Mouse (Mus musculus): ENCODE measurements around the gene Tfcp2.
"Not testable (repeated sequence)": the region's sequence is repeated elsewhere in the genome, so short reads cannot be mapped to it uniquely, and the experiment has no call there.

Tfcp2 gene

DNA sequence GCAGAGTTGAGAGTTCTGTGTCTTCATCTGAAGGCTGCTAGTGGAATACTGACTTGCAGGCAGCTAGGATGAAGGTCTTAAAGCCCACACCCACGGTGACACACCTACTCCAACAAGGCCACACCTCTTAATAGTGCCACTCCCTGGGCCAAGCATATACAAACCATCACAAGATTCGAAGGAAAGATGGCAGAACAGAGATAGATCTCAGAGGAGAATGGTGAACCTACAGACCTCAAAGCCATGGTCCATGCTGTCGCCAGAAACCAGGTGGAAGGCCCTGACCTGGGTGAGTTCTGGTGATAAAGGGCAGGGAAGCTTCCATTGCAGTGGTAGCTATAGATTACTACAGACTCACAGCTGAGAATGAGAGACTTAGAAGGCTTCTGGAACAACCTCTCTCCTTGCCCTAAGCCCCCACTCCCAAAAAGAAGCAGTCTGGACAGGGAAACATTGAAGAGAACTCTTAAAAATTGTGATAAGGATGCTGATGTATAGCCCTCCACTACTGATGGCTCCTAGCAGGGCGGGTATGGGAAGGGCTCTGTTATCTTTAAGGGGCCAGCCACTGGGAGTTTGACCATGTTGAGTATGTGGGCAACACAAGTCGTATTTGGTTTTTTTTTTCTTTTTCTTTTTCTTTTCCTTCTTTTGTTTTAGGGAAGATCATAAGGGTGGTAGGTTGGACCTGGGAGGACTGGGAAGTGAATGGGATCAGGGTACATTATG, 6.1 kb upstream of the Tfcp2 start:
- no peak for DNase-seq (ENCODE audit: low read depth in 1 of 2, low spot score in 2 of 2)

DNA sequence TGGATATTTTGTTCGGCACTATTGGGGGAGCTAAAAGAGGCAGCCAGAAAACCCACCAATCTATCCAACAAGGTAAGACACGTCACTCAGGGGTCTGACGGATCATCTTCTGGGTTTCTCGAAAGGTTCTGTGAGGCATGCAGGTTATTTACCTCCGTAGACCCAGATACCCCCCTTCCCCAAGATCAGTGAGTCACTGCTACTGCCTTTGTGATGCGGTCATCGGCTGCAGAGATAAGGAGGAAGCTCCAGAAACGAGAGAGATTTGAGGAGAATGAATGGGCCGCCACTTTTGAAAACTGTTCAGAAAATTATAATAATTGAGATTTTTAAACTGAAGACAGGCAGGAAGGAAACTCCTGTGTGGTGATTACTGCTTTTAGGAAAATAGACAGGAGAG, 4.6 kb upstream of the Tfcp2 start:
- no peak for DNase-seq (ENCODE audit: low read depth in 1 of 2, low spot score in 2 of 2)

DNA sequence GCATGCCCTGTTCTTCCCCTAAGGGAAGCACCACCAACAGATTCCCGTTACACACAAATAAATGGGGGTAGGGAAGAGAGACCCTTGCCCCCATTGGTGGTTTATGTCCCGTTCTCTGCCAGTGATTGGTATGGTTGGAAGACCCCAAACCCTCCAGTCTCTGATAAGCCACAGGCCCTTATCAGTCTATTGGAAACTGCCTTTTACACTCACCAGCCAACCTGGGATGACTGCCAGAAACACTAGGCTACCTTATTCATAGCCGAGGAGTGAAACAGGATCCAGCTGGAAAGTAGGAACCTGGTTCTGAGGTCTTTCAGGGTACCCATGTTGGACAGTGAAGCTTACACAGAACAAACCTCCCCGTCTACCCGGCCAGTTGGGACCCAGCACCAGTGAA, 4.2 kb upstream of the Tfcp2 start:
- no peak for DNase-seq (ENCODE audit: low read depth in 1 of 2, low spot score in 2 of 2)

DNA sequence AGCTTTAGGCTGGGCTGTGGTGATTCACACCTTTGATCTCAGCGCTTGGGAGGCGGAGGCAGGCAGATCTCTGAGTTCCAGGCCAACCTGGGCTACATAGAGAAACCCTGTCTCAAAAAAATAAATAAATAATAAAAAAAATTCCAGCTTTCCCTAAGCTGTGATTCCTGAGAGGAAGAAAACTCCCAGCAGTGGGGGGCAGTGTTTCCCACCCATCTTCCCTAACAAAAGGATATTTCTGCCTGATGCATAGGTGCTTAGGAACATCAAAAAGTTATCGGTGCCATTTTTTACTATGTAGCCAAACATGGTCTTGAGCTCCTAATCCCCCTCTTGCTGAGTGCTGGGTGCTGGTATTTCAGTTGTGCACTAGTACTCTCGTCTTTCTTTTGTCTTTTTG, 1.5 kb downstream of the Tfcp2 start:
- DNase-seq (ENCODE audit: low read depth in 1 of 2, low spot score in 2 of 2): no peak

- not testable (repeated sequence) for DNase-seq (ENCODE audit: low read depth in 1 of 2, low spot score in 2 of 2)
Observed at GRCm38 (mm10) chr15:100543651-100544030, 8.2 kb downstream of the Tfcp2 start.

- DNase-seq (ENCODE audit: low read depth in 1 of 2, low spot score in 2 of 2): not testable (repeated sequence)
Observed at GRCm38 (mm10) chr15:100542876-100543650, 8.7 kb downstream of the Tfcp2 start.

GRCm38 (mm10) chr15:100541426-100541825, 10.4 kb downstream of the Tfcp2 start:
- no peak for DNase-seq (ENCODE audit: low read depth in 1 of 2, low spot score in 2 of 2)

DNA sequence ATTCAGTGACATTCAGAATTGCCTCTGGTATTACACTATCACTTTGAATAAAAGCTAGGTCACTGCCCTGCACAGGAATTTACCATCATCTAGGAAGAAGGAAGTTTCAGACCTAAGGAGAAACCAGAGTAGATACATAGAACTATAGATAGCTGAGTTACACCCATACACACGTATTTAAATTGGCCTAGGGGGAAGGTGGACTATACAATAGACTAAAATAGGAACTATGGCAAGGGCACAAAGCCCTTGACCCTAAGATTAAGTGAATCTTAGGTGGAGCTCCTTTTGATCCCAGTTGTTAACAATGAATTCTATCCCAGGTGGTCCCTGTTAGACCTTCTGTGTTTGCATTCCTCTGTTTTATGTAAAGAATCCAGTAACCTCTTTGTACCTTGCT, 10.8 kb downstream of the Tfcp2 start:
- DNase-seq (ENCODE audit: low read depth in 1 of 2, low spot score in 2 of 2): not testable (repeated sequence)

DNA sequence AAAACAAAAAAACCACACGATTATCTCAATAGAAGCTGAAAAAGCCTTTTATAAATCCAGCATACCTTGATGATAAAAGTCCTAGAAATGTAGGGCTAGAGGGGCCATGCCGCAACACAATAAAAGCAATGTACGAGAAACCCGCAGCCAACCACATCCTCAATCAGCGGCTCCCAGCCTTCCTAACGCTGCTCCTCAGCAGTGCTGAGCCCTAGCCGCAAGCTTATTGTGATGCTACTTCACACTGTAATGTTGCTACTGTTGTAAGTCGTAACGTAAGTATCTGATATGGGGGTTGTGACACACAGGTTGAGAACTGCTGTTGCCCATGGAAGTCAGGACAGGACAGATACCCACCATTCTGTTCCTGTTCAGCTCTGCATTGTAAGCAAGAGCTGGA, 12.4 kb downstream of the Tfcp2 start:
- DNase-seq (ENCODE audit: low read depth in 1 of 2, low spot score in 2 of 2): no peak

DNA sequence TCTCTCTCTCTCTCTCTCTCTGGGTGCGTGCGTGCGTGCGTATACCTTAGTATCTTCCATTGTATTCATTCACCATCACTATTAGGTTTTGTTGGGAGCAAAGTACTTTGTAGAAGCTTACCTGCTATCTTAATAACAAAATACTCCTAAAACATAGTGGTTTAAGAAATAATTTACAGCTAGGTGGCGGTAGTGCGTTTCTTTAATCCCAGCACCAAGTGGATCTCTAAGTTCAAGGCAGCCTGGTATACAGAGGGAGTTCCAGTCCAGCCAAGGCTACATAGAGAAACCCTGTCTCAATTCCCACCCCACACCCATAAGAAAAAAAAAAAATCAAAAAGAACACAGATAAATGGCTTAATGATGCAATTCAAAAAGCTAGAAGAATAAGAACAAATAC, 13.9 kb downstream of the Tfcp2 start:
- no peak for DNase-seq (ENCODE audit: low read depth in 1 of 2, low spot score in 2 of 2)

DNA sequence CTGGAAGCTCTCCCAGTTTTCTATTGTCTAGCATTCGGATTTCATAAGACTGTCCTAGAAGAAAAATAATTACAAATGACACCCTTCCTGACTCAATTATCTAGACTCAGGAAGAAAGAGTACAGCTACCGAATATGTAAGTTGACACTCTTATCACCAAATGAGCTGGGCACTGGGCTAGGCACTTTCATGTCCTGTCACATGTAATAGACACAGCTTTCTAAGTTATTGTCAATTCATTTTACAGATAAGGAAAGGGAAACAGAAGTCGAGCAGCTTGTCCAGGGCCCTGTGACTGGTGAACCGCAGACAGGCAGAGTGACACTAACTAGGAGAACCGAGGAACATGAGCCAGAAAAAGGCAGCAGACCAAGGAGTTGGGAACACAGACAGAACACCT, 23.9 kb downstream of the Tfcp2 start:
- no peak for DNase-seq (ENCODE audit: low read depth in 1 of 2, low spot score in 2 of 2)

- DNase-seq (ENCODE audit: low read depth in 1 of 2, low spot score in 2 of 2): no peak
Observed at GRCm38 (mm10) chr15:100525405-100525804, 26.4 kb downstream of the Tfcp2 start.

- DNase-seq (ENCODE audit: low read depth in 1 of 2, low spot score in 2 of 2): no peak
Observed at GRCm38 (mm10) chr15:100520306-100520705, 31.5 kb downstream of the Tfcp2 start.

- no peak for DNase-seq (ENCODE audit: low read depth in 1 of 2, low spot score in 2 of 2)
Observed at GRCm38 (mm10) chr15:100515121-100515520, 36.7 kb downstream of the Tfcp2 start.

GRCm38 (mm10) chr15:100513387-100513786, 38.4 kb downstream of the Tfcp2 start:
- no peak for DNase-seq (ENCODE audit: low read depth in 1 of 2, low spot score in 2 of 2)

- no peak for DNase-seq (ENCODE audit: low read depth in 1 of 2, low spot score in 2 of 2)
Observed at GRCm38 (mm10) chr15:100510072-100510471, 41.7 kb downstream of the Tfcp2 start.

DNA sequence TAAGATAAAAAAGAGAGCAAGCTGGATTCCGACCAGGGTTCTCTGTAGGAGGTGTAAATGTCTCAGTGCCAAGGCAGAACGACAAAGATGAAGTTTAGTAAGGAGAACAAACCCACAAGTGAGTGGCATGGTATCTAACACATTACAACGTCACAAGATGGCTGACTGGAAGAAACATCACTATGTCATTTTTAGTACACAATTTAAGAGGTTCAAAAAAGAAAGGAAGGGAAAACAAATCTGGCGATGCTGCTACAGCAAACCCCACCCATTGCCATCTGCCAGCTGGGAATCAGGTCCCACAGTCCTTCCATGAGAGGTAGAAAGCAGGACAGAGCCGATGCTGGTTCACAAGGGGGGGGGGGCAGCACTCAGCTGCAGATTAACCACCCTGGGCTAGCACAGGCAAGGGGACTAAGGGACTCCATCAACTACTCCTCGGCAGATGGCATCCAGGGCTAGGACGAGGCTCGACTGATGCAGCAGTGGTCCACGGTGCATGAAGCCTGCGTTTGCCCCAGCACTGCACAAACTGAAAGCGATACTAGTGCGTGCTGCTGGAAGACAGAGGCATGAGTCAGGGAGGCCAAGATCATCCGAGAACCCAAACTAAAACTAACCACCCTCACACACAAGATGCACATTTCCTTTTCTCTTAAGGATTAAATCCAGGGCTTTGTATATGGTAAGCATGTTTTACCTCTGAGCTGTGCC, 43.2 kb downstream of the Tfcp2 start:
- no peak for DNase-seq (ENCODE audit: low read depth in 1 of 2, low spot score in 2 of 2)

GRCm38 (mm10) chr15:100499506-100499905, 52.3 kb downstream of the Tfcp2 start:
- not testable (repeated sequence) for DNase-seq (ENCODE audit: low read depth in 1 of 2, low spot score in 2 of 2)

DNA sequence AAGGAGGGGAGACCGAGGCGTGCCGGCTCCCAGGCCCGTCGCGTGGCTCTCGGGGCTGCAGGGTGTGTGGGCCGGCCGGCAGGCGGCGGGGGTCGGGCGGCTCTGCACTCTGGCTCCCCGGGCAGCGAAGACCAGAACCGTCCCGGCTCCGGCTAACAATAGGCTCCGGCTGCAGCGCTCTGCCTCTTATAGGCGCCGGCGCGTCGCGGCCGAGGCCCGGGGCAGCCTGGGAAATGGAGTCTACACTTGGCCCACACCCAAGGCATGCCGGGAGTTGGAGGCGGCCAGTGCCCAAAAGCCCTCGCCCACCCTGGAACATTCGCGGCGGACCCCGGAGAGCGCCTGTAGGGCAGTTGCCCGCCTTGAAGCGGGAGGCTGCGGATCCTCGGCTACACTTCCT, 56.7 kb downstream of the Tfcp2 start, which contains the start of gene Csrnp2:
Csrnp2 (minus strand) TSS at position 387 of the 400 bp plus-strand sequence.
- peak; percentile 37 to 56 for DNase-seq (ENCODE audit: low read depth in 1 of 2, low spot score in 2 of 2)

DNA sequence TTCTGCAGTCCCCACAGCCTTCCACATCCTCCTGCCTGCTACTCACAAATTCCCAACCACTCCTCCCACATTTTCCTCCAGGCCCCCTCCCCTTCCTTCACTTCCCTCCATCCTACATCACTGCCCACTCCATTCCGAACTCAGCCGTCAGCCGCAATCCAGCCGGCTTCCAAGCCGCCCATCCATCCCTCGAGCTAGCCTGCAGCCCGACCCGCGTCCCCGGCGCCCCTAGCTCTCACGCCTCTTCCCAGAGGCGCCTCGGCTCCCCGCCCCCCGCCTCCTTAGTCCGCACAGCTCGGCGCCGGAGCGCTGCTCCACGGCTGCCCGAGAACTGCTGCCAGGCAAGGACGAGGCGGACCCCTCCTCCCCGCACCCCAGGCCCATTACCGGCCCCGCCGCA, 57.2 kb downstream of the Tfcp2 start:
- DNase-seq (ENCODE audit: low read depth in 1 of 2, low spot score in 2 of 2): no peak

DNA sequence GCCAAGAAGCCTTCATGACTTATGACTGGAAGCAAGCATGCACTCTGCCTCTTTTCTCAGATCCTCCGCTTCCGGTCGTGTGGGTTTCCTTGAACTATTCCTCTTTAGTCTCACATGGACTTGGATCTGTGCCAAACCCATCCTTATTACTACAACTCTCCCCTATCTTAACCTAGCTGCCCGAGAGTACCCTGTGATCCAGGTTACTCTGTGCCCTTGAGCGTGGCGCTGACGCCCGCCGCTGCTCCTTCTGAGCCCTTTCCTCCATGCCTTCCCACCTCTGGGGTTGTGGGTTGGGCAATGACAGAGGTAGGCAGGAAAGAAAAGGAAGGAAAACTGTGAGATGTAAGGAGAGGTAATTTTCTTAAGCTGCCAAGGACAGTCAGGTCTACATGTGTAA, 59.8 kb downstream of the Tfcp2 start:
- no peak for DNase-seq (ENCODE audit: low read depth in 1 of 2, low spot score in 2 of 2)

DNA sequence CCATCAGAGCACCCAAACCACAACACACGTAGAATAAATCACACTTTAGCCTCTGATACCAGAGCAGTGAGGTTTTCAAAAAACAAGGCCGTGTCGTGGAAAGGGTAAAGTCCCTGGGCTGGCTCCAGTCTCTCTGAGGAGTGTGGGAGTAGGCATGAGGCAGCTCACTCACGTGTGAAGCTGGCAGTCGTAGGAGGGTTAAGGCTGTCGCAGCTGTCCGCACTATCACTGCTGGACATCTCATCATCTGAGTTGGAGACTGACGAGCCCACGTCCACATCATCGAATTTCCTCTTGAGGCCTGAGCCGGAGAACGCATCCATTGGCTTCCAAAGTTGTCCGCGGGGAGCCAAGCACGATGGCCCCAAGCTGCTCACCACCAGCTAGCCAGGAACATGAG, 62.5 kb downstream of the Tfcp2 start:
- DNase-seq (ENCODE audit: low read depth in 1 of 2, low spot score in 2 of 2): no peak
